Mouse (Mus musculus) thymus, postnatal 25 days (tissue): ENCODE measurements around the gene Slc25a41.

Experiments used
- DNase-seq: peaks from one replicate; pipeline ENCODE4 v3.0.0; 2022

Slc25a41 gene

GRCm38 (mm10) chr17:56990115-56990746, 51.2 kb downstream of the Slc25a41 start, which contains the start of gene Clpp:
TSS of gene Clpp (plus strand) at chr17:56990305.
- peak; percentile 96 for DNase-seq

DNA sequence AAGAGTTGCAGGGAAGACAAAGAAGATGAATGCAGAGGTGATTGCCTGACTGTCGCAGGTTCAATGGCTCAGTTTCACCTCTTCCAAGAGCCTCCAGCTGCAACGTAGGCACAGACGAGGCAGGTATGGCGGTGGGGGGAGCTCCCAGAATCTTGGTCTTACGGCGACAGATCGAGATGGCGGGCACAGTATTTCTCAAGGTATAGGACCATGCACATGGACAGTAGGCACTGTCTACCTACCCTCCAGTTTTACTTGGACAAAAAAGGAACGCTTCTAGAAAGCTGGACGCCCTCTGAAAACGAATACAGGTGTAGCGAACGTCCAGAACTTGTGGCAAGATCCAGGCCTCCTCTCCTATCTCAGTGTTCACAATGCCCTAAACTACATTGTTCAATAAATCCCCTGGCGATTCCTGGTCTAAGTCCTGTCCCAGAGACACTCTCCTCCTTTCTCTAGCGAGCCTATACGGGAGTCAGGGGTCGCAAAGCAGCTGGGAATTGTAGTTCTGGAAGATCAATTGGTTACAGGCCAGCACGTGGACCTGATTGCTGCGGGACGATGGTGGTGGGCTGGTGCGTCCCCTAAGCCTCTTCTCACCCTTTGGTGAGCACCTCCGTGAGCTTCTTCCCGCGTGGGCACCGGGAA, 51.9 kb downstream of the Slc25a41 start:
- no peak for DNase-seq

- no peak for DNase-seq
Measured at GRCm38 (mm10) chr17:56988921-56989430, 52.5 kb downstream of the Slc25a41 start.

DNA sequence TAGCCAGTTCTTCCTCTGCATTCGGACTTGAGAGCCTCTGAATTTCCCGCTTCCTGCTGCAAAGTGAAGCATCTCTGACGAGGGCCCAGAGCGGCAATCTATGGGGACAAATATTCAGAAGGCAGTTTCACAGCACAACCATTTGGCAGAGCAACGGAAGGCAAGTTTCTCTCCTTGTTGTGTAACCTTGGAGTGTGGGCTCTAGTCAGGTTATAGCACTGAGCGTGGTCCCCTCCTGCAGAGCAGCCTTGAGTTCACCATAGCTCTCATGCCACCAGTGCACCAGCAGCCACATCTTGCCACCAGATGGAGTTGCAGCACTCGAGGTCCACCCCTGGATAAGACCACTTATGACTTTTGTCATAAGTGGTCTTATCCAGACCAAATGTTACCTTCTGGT, 53.0 kb downstream of the Slc25a41 start:
- DNase-seq, result no peak

DNA sequence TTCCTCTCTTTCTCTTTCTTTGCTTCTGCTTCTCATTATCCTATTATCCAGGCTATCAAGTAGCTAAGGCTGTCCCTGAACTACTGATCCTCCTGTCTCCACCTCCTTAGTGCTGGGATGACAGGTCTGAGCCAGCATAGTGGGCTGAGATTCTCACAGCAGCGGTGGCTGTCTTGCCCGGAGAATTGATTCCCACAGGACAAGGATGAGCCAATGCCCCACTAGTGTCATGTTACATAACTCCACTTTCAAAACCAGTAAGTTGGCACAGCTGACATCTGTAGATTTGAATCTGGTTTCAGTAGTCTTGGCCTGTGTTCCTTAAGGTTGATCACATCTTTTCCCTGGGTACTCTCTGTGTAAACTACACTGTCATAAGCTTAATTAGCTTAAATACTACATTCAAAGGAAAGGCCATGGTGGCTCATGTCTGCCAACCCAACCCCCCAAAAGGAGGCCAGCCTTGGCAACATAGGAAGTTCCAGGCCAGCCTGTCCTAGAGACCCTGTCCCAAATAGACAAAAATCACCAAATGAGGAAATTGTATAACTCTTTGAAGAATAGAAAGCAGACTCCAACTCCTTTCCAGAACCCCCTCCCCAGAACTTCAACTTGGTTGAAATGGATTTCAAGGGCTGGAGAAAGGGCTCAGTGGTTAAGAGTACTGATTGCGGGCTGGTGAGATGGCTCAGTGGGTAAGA, 55.2 kb downstream of the Slc25a41 start:
- DNase-seq, result no peak

GRCm38 (mm10) chr17:56985656-56986055, 55.8 kb downstream of the Slc25a41 start:
- no peak for DNase-seq

DNA sequence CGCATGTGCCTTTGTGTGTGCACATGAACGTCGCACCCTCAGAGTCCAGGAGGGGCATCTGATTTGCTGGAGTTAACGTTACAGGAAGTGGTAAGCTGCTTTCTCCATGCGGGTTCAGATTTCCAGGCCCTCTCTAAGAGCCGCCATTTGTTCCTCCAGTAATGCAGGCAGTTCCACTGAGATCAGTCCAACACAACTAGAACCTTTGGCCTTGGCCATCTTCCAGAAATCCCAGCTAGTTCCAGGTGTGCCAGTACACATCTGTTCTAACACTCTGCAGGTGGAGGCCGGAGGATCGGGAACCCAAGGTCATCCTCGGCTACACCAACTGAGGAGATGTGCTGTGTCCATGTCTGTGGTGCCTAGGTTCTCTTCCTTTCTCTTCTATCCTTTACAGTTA, 56.6 kb downstream of the Slc25a41 start:
- no peak for DNase-seq
